Mouse (Mus musculus): ENCODE results near the gene Mapk8ip3. TPM values are rescaled to one million over a fixed set of nuclear protein-coding genes. Genes with fewer than 3 reads are reported as not detected.

The Mapk8ip3 gene
- polyA plus RNA-seq, 1 experiment from 2014 or later, result 23.2 TPM

Other genes with a start within 250 kb of the Mapk8ip3 start
- gene Syngr3, start 247.0 kb downstream of the Mapk8ip3 start, polyA plus RNA-seq (2015; fragmentation: Nextera tagmentation; extraction: Ambion mirVana), result 0.44 and 3.0 TPM in 2 replicates
- 26.3 and 26.8 TPM in 2 replicates for gene Gfer, start 240.8 kb downstream of the Mapk8ip3 start, polyA plus RNA-seq (2015; fragmentation: Nextera tagmentation; extraction: Ambion mirVana)
- gene Noxo1, start 240.7 kb downstream of the Mapk8ip3 start, polyA plus RNA-seq (2015; fragmentation: Nextera tagmentation; extraction: Ambion mirVana), result 0.94 and 1.3 TPM in 2 replicates
- 34.4 and 50.9 TPM in 2 replicates for gene Tbl3, start 229.3 kb downstream of the Mapk8ip3 start, polyA plus RNA-seq (2015; fragmentation: Nextera tagmentation; extraction: Ambion mirVana)
- 0.13 TPM in 1 of 2 replicates, not detected in the other for gene Rnf151, start 218.9 kb downstream of the Mapk8ip3 start, polyA plus RNA-seq (2015; fragmentation: Nextera tagmentation; extraction: Ambion mirVana)
- 770 and 917 TPM in 2 replicates for gene Rps2, start 218.9 kb downstream of the Mapk8ip3 start, polyA plus RNA-seq (2015; fragmentation: Nextera tagmentation; extraction: Ambion mirVana)
- gene Ndufb10, start 212.5 kb downstream of the Mapk8ip3 start, polyA plus RNA-seq (2015; fragmentation: Nextera tagmentation; extraction: Ambion mirVana), result 410 and 528 TPM in 2 replicates
- 1.4 and 1.6 TPM in 2 replicates for gene Rpl3l, start 209.2 kb downstream of the Mapk8ip3 start, polyA plus RNA-seq (2015; fragmentation: Nextera tagmentation; extraction: Ambion mirVana)
- 21.4 and 25.6 TPM in 2 replicates for gene Msrb1, start 200.3 kb downstream of the Mapk8ip3 start, polyA plus RNA-seq (2015; fragmentation: Nextera tagmentation; extraction: Ambion mirVana)
- 0.33 and 0.37 TPM in 2 replicates for gene Hs3st6, start 184.0 kb downstream of the Mapk8ip3 start, polyA plus RNA-seq (2015; fragmentation: Nextera tagmentation; extraction: Ambion mirVana)
- gene Meiob, start 132.7 kb downstream of the Mapk8ip3 start, polyA plus RNA-seq (2015; fragmentation: Nextera tagmentation; extraction: Ambion mirVana), result not detected in 2 replicates
- 56.7 TPM in 2 replicates for gene Hagh, start 96.8 kb downstream of the Mapk8ip3 start, polyA plus RNA-seq (2015; fragmentation: Nextera tagmentation; extraction: Ambion mirVana)
- 39.8 and 49.1 TPM in 2 replicates for gene Fahd1, start 86.6 kb downstream of the Mapk8ip3 start, polyA plus RNA-seq (2015; fragmentation: Nextera tagmentation; extraction: Ambion mirVana)
- gene Igfals, start 71.0 kb downstream of the Mapk8ip3 start, polyA plus RNA-seq (2015; fragmentation: Nextera tagmentation; extraction: Ambion mirVana), result 0.19 and 0.23 TPM in 2 replicates
- gene Nubp2, start 50.6 kb downstream of the Mapk8ip3 start, polyA plus RNA-seq (2015; fragmentation: Nextera tagmentation; extraction: Ambion mirVana), result 28.6 and 42.8 TPM in 2 replicates
- gene Spsb3, start 50.3 kb downstream of the Mapk8ip3 start, polyA plus RNA-seq (2015; fragmentation: Nextera tagmentation; extraction: Ambion mirVana), result 22.7 and 30.6 TPM in 2 replicates
- gene Eme2, start 41.9 kb downstream of the Mapk8ip3 start, polyA plus RNA-seq (2015; fragmentation: Nextera tagmentation; extraction: Ambion mirVana), result 16.6 and 21.3 TPM in 2 replicates
- 74.7 and 78.0 TPM in 2 replicates for gene Mrps34, start 41.9 kb downstream of the Mapk8ip3 start, polyA plus RNA-seq (2015; fragmentation: Nextera tagmentation; extraction: Ambion mirVana)
- 32.2 and 36.5 TPM in 2 replicates for gene Nme3, start 40.5 kb downstream of the Mapk8ip3 start, polyA plus RNA-seq (2015; fragmentation: Nextera tagmentation; extraction: Ambion mirVana)
- 73.4 and 100 TPM in 2 replicates for gene Jpt2, start 23.7 kb upstream of the Mapk8ip3 start, polyA plus RNA-seq (2015; fragmentation: Nextera tagmentation; extraction: Ambion mirVana)
- gene Cramp1l, start 78.8 kb upstream of the Mapk8ip3 start, polyA plus RNA-seq (2015; fragmentation: Nextera tagmentation; extraction: Ambion mirVana), result 4.1 and 6.3 TPM in 2 replicates
- gene Ift140, start 79.1 kb upstream of the Mapk8ip3 start, polyA plus RNA-seq (2015; fragmentation: Nextera tagmentation; extraction: Ambion mirVana), result 8.9 and 13.3 TPM in 2 replicates
- 23.1 and 24.8 TPM in 2 replicates for gene Tmem204, start 146.6 kb upstream of the Mapk8ip3 start, polyA plus RNA-seq (2015; fragmentation: Nextera tagmentation; extraction: Ambion mirVana)
- gene Telo2, start 179.0 kb upstream of the Mapk8ip3 start, polyA plus RNA-seq (2015; fragmentation: Nextera tagmentation; extraction: Ambion mirVana), result 22.9 and 33.6 TPM in 2 replicates
- gene Ptx4, start 183.8 kb upstream of the Mapk8ip3 start, polyA plus RNA-seq (2015; fragmentation: Nextera tagmentation; extraction: Ambion mirVana), result 0.16 and 0.30 TPM in 2 replicates
- gene Clcn7, start 196.4 kb upstream of the Mapk8ip3 start, polyA plus RNA-seq (2015; fragmentation: Nextera tagmentation; extraction: Ambion mirVana), result 14.8 and 18.3 TPM in 2 replicates
- gene Ccdc154, start 225.5 kb upstream of the Mapk8ip3 start, polyA plus RNA-seq (2015; fragmentation: Nextera tagmentation; extraction: Ambion mirVana), result 0.05 TPM in 1 of 2 replicates, not detected in the other
- 0.33 and 0.77 TPM in 2 replicates for gene Gm38655, start 238.5 kb upstream of the Mapk8ip3 start, polyA plus RNA-seq (2015; fragmentation: Nextera tagmentation; extraction: Ambion mirVana)
- 23.7 and 24.4 TPM in 2 replicates for gene BC003965, start 247.6 kb upstream of the Mapk8ip3 start, polyA plus RNA-seq (2015; fragmentation: Nextera tagmentation; extraction: Ambion mirVana)

Data from heart, embryonic 15.5 days (tissue).